Mouse (Mus musculus) heart, postnatal 10 days (tissue): ENCODE results near the gene Tfb2m. TPM values are rescaled to one million over a fixed set of nuclear protein-coding genes. Genes with fewer than 3 reads are reported as not detected.

ENCODE experiments used
- DNase-seq, 2 experiments: peaks; one replicate each; pipeline ENCODE4 v3.0.0; 2021
- intact Hi-C: fragments of 180-260 bp; cut with DNase I; formaldehyde crosslinking; loops from one replicate; pipeline ENCODE4 v1.15.1; 2025
- total RNA-seq, 2 experiments: library from RNA; stranded (reverse); gene quantifications; 2 replicates each; pipeline ENCODE4 v1.2.3; 2021

The Tfb2m gene
- 10 to 100 TPM; 32.5 to 37.9 TPM for total RNA-seq

DNA sequence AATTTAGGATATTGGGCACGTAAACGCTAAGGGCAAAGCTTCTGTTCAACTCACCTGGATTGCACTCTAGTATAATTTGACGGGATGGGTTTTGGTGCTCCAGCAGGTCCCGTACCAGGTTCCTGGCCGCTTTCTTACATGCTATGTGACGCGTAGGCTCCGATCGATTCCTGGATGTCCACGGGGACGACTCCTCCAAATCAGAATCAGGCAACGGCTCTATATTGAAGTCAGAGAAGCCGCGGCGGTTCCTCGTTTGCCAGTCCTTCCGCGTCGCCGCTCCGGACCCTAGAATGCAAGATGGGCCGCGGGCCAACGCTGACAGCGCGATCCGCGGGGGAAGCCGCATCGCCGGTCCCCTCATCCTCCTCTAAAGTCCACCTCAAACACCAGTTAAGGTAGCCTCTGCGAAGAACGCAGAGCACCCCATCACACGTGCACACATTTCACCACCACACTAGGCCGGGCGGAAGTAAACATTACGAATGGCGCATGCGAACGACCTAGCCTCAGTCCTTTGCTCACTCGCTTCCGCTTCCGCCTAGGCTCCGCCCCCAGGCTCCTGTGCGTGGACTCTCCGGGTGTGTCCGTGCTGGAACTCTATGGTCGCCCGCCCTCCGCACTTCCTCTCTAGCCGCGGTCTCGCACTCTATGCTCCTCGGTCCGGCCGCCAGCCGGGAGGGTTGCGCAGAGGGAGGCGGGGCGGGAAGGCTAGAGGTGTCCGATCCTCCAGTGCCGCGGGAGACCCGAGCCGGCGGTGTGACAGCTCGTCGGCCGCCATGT lies at the start of gene Tfb2m, which contains the start of gene Cnst:
Tfb2m (minus strand) TSS at position 500 of the 783 bp plus-strand sequence.
Cnst (plus strand) TSS at position 603 of the 783 bp plus-strand sequence.
- intact Hi-C loops = loop anchor here (2.0 to 5.0 kb wide), 3 partner anchors 37 to 79 kb away; no protein-coding TSS in a partner anchor
- DNase-seq = peak; percentile 99

DNA sequence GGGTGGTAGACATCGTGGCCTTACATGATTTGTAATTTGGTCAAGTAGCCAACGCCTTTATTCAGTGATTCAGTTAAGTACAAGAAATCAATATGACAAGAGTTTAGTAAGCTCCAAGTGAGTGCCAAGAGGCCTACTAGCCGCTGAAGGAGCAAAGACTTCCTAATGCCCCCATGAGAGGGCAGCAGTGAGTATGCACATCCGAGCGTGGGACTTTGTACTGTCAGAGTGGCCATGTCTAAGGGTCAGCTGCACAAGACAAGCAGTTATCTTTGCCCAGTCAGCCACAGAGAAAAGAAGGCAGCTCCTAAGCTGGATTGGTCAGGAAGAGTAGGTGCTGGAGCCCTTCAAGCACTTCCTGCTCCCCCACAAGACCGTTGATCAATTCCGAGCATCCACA lies 46.9 kb upstream of the Tfb2m start:
- no peak for DNase-seq
- intact Hi-C loops = no loop called here

DNA sequence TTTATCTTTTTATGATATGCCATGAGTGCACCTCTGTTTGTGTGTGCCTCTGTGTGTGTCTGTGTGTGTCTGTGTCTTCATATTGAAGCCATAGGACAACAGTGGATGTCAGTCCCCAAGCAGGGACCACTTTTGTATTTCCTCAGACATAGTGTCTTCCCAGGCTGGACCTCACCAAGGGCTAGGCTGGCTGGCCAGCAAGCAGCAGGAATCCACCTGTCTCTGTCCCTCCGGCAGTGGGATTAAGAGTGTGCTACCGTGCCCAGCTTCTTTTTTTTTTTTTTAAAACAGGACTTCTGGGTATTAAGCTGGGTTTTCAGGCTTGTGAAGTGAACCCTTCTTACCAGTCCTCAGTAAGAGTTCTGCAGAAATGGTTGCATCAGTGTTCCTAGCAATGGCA lies 46.1 kb upstream of the Tfb2m start:
- DNase-seq = no peak
- intact Hi-C loops = no loop called here

DNA sequence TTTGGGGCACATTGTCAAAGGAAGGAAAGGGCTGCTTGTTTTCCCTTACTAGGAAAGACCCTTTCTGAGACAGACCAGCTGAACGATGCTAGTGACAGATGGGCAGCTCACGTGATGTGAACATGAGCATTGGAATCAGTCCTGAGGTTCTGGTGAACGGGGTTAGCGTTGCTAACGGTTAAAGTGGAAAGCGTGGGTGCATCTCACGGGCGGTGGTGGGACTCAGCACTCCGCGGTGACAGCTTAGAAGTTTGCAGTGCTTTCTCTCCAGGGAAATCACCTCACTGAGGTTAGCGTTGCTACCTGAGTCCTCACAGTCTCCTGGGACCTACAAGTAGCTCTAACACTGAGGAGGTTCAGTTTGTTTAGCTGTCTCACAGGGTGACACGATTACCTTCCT lies 45.6 kb upstream of the Tfb2m start:
- intact Hi-C loops = no loop called here
- DNase-seq = no peak

DNA sequence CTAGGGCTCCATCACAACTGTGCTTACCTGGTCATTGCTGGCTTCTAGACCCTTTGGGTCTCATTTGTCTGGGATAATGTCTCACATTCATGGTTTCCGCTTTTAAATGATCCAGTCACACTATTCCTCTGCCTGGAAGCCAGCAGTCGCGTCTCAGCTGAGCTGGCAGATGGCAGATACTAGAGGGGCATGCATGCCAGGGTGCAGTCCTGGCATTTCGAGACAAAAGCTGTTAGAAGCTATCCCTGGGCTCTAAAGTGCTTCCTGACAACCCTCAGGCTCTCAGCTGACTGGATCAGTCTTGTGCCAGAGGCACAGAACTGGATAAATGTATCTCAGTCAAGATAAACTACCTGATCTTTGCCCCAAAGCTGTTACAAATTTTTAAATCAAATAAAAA lies 42.2 kb upstream of the Tfb2m start:
- peak; percentile 51 to 57 for DNase-seq
- intact Hi-C loops = no loop called here

DNA sequence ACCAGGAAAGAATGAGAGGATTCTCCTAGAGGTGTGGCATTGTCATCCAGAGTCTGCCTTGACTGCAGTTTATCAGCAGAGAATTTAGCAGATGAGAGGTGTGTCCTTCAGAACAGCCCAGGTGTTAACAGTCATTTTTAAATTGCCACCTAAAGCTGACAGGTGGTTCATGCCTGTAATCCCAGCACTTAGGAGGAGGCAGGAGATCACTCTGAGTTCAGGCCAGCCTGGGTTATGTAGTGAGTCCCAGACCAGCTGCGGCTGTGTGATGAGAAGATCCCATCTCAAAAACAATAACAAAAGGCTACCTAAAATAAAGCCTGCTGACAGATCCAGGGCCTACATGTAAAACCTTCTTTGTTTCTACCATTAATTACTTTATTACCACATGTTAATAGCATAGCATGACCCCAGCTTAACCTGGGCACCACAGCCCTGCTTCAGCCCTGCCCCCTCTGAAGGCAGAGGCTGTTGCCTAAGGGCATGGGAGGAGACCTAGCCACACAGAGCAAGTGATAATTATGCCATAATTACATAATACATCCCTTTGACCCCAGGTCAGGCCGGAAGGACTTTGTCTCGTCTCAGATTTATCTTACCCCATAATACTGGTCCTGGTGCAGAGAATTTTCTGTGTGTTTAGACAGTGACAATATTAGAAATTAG lies 40.5 kb upstream of the Tfb2m start:
- intact Hi-C loops = no loop called here

DNA sequence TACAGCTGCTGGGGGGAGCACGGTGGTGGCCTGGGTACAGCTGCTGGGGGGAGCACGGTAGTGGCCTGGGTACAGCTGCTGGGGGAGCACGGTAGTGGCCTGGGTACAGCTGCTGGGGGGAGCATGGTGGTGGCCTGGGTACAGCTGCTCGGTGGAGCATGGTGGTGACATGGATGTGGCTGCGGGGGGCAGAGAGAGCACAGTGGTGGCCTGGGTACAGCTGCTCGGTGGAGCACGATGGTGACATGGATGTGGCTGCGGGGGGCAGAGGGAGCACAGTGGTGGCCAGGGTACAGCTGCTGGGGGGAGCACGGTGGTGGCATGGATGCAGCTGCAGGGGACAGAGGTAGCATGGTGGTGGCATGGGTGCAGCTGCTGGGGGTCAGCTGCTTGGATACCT lies 39.6 kb upstream of the Tfb2m start:
- intact Hi-C loops = no loop called here
- no peak for DNase-seq

More for the DNA sequence above, 40.5 kb upstream of the Tfb2m start:
- no peak for DNase-seq

DNA sequence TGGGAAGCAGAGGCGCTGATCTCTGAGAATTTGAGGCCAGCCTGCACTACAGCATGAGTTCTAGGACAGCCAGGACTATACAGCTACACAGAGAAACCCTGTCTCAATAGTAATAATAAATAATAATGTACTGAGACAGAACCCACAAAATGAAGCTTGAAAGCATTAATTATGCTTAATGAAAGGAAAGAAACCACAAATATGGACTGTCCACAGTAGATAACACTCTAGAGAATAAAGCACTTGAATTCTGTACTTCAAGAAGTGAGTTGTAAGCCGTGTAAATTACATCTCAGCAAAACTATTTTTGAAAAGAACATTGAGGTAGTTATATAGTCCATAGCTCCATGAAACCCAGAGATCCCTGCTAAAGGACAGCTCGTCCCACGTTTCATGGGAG lies 38.2 kb upstream of the Tfb2m start:
- intact Hi-C loops = no loop called here
- DNase-seq = no peak

DNA sequence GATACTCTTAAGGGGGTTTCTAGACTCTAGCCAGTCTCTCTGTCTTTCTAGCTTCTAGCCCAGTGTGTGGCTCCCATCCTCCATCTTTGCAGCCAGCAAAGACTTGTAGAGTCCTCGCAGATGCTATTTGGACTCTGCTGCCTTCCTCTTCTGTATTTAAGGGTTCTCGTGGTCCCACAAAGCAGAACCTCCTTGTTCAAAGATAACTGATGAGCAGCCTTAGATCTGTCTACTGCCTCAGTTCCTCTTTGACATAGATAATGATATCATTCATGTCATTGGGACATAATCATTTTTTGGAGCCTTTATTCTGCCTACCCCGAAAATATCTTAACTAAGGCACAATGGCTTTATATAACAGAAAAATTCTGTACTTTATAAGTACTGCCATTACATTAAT lies 37.0 kb upstream of the Tfb2m start:
- intact Hi-C loops = loop anchor here (2.0 kb wide), 1 partner anchor 36 kb away; the partner anchor contains the start of genes Cnst and Tfb2m
- no peak for DNase-seq

DNA sequence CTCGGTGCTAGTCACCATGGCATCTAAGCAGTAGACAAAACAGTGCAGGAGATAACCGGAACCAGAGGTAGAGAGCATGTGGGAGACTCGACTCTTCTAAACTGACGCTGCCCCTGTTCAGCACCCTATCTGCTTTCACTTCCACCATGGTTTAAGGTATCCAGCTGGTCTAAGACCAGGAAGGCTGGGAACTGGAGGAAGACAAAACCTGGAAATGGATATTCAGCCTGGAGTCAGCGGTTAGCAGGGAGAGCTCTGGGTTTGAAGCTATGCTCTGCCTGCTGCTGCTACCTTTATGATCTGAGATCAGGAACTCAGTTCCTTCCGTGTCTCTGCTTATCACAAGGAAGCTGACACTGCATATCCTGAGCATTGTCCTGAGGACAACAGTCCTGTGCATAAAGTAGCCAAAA lies 36.0 kb upstream of the Tfb2m start:
- peak; percentile 59 to 65 for DNase-seq
- intact Hi-C loops = loop anchor here (2.0 kb wide), 1 partner anchor 35 kb away; the partner anchor contains the start of genes Cnst and Tfb2m

DNA sequence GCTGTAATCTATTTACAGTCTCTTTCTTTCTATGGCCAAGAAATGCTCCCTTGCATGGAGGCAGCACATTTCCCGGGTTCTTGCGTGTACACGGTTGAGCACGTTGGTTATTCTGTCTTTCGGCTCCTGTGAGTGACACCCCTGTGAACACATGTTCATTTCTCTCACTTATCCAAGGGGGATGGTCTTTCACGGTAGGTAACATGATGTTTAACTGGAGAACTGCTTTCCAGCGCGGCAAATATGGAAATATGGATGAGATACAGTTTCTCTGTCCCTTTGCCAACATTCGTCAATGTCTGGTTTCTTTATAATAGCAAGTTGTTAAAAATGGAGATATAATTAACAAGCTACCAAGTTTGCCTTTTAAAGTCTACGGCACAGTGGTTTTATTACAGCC lies 35.4 kb upstream of the Tfb2m start:
- no peak for DNase-seq
- intact Hi-C loops = no loop called here

DNA sequence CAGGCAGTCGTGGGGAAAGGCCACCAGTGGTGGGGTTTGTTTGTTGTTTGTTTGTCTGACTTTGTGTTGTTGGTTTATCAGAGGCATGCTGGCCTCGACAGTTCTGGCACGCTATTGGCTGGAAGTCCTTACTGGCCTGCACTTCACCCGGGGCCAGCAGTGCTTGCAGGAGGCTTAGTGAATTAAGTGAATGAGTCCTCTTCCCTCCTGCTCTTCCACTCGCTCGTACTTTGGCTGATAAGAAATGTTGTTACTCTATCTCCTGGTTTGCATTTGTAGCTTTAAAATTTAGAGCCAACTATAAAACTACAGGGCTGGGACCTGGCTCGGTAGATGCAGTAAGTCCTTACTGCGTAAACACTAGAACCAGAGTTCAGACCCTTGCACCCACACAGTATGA lies 34.1 kb upstream of the Tfb2m start:
- DNase-seq = no peak
- intact Hi-C loops = no loop called here

DNA sequence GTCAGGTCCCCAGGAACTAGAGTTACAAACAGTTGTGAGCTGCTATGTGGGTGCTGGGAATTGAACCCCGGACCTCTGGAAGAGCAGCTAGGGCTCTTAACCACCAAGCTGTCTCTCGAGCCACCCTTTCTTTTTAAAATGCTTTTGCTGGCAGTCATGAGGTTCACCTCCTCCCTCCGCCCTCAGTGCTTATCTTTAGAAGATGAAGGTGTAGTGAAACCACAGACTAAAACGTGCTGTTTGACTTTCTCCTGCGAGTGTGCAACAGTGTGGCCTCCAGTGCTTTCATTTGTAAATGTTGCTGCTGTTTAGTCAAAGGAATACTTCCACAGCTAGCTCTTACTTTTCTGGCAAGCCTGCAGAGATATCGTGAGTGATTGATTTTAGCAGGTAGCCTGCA lies 32.6 kb upstream of the Tfb2m start:
- intact Hi-C loops = no loop called here

DNA sequence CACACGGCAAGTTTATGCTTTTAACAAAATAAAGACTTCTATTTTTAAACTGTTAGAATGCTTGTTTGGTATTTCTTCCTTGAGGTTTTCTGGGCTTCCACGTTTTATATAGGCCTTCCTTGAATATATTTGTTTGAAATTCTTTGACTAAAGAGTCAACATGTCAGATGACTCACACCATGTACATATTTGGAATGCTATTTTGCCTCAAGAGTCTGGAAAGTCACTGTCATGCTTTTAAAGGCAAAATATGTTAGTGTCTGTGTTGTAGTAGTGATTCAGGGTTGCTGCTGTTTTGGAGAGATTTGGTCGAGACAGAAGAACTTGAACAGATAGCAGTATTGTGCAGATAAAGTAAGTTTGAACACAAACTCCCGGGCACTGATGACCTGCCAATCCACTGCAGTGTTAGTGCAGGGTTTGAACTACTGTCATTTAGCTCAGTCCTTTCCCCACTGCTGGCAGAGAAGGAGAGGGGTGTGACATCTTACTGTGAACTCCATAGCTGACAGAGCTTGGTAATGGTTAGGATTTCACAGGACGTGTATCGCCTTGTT lies 27.7 kb upstream of the Tfb2m start:
- intact Hi-C loops = no loop called here
- DNase-seq = no peak

More for the DNA sequence above, 32.6 kb upstream of the Tfb2m start:
- no peak for DNase-seq

DNA sequence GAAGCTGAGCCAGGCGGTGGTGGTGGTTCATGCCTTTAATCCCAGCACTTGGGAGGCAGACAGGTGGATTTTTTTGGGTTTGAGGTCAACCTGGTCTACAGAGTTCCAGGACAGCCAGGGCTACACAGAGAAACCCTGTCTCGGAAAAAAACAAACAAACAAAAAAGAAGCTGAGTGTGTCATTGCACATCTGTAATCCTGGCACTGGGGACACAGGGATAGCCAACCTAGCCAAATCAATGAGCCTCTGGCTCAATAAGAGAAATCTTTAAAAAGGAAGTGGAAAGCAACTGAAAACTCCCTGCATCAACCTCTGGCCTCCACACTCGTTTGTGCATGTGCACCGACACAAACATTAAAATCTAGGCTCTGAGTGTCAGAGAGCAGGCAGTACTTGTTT lies 25.6 kb upstream of the Tfb2m start:
- intact Hi-C loops = no loop called here
- no peak for DNase-seq

DNA sequence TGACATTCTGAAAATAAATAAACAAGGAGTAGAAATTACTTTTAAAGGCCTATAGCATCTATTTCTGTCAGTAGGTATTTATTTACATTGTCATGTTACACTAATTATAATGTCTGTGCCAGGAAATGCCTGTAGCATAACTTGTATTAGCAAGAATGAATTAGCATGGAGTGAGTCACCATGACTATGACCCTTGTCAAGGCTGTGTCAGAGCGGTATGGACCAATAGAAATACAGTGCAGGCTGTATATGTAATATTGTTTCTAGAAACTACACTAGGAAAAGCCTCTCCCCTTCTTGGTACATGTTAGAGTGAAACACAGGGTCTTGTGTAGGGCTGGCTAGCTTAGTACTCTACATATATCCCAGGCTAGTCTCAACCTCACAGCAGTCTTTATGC lies 24.4 kb upstream of the Tfb2m start:
- DNase-seq = no peak
- intact Hi-C loops = no loop called here

DNA sequence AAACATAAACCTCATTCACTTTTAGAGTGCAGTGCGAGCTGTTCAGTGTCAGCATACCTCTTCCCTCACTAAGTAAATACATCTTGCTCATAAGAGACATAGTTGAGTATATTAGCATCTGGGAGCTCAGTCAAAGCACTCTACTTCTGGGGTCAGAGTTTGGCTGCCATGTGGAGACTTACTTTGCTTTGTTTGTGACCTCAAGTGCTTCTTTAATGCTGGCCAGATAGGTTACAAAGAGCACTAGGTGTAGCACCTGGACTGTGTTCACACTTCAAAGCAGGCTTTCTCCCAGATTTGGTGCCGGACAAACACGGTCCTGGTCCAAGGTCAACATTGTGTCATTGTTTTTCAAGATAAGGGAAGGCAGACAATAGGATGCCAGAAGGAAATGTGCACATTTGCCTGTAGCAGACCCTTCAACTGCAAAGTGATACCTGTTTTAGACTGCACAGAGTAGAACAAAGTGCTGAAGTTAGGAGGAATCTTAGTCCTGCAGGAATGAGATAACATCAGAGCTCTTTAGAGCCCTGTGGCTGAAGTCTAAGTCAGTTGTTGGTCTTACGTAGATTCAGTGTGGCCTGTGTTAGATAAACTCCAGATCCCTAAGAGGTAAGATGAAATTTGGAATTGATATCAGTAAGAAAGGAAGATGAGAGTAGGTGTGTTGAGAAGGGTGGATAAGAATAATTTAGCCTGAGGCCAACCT lies 22.8 kb upstream of the Tfb2m start:
- intact Hi-C loops = no loop called here
- DNase-seq = no peak

DNA sequence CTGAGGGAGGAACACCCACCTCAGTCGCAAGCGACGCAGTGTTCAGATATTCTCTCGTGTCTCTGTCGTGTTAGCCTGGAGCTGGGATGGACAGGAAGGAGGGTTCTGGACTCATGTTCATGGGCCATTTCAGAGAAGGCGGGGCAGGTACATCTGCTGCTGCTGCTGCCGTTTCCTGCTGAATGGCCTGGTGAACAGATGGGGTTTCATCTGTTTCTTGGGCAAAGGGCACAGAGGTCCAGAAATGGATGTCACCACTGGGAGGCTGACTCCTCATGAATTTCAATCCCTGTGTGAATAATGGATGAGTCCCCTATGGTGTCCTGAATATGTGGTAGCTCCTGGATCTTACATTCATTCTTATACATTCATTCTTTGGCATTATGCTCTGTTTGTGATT lies 21.5 kb upstream of the Tfb2m start:
- no peak for DNase-seq
- intact Hi-C loops = no loop called here

DNA sequence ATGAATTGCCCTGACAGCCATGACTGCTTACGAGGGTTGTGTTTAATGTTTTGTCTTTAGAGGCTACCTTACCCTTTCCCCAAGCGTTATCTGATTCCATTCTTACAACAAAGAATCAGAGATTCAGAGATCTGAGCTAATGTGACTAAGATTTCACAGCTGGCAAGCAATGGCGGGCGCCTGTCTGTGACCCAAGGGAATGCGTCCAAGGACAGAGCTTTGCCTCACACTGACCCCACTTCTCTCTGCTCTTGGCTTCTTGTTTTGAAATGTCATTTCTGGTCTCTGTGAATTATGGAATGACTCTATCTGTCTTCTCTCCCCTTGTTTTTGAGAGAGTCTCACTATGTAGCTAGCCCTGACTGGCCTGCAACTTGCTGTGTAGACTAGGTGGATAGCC lies 17.9 kb upstream of the Tfb2m start:
- intact Hi-C loops = no loop called here
- DNase-seq = no peak

DNA sequence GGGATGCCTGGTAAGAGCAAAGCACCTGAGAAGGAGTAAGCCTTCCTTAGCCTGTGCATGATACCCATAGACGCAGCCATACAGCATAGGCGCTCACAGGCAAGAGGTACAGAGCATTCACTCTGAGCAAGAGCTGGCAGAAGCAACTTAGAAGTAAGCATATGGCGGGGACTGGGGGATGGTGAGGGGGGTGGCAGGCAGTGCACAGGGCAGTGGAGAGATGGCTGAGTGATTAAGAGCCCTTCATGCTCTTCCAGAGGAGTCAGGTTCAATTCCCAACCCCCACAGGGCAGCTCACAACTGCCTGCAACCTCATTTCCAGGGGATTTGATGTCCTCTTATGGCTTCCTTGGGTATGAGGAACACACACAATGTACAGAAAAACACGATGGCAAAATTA lies 17.1 kb upstream of the Tfb2m start:
- DNase-seq = no peak
- intact Hi-C loops = no loop called here

DNA sequence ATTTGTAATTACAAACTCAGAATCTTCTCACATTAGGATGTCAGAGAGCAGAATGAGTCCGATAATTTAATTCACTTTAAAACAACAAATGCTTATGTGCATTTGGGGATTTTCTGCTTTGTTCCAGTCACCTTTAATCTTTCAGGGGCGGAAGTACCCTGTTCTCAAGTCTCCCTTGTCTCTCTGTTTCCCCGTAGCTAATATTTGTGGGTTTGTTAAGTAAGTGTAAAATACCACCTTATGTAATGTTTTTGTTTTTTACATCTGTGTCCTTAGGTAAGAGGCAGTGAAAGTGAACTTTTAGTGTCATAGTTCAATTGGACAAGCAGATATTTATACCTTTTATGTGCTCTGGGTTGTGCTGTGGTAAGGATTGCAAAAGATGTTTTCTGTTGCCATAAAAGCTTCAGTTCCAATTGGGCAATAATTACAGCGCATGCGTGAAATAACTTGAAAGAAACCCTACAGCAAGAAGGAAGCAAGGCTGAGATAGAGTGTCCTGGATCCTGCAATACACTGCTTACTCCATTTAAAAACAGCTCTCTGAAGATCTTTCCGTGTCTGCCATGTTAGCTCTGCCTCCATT lies 14.9 kb upstream of the Tfb2m start:
- DNase-seq = no peak
- intact Hi-C loops = no loop called here
